Mouse (Mus musculus) myocyte (in vitro differentiated cells): ENCODE results near the gene Dmd.

ENCODE experiments used
- E2F4 ChIP-seq: IDR thresholded peaks from one replicate; pipeline ENCODE4 v1.6.1; 2011; ENCODE audit warnings: mild to moderate bottlenecking, control low read depth, moderate library complexity; ENCODE audit not compliant: insufficient read depth
- MYOD1 ChIP-seq, 3 experiments: IDR thresholded peaks; one replicate each; pipeline ENCODE4 v1.6.1; 2011; ENCODE audit warnings: control low read depth in 2 of 3, low read depth in 2 of 3, mild to moderate bottlenecking in 2 of 3, moderate library complexity in 1 of 3; ENCODE audit not compliant: insufficient read length in 2 of 3, control insufficient read depth in 1 of 3
- POLR2A ChIP-seq: IDR thresholded peaks from one replicate; pipeline ENCODE4 v1.6.1; 2011; ENCODE audit warnings: low read depth, mild to moderate bottlenecking, control low read depth, moderate library complexity; ENCODE audit not compliant: insufficient read length
- POLR2AphosphoS2 ChIP-seq: IDR thresholded peaks from one replicate; pipeline ENCODE4 v1.6.1; 2011; ENCODE audit warnings: low read depth, control low read depth; ENCODE audit not compliant: insufficient read length
- REST ChIP-seq: IDR thresholded peaks from one replicate; pipeline ENCODE4 v1.6.1; 2011; ENCODE audit warnings: mild to moderate bottlenecking, control low read depth, moderate library complexity; ENCODE audit not compliant: insufficient read depth, insufficient read length
- TCF12 ChIP-seq: IDR thresholded peaks from one replicate; pipeline ENCODE4 v1.6.1; 2011; ENCODE audit warnings: mild to moderate bottlenecking, control low read depth; ENCODE audit not compliant: poor library complexity, insufficient read depth, severe bottlenecking
- USF1 ChIP-seq: IDR thresholded peaks from one replicate; pipeline ENCODE4 v1.6.1; 2011; ENCODE audit warnings: low read depth, mild to moderate bottlenecking, control low read depth, moderate library complexity

DNA sequence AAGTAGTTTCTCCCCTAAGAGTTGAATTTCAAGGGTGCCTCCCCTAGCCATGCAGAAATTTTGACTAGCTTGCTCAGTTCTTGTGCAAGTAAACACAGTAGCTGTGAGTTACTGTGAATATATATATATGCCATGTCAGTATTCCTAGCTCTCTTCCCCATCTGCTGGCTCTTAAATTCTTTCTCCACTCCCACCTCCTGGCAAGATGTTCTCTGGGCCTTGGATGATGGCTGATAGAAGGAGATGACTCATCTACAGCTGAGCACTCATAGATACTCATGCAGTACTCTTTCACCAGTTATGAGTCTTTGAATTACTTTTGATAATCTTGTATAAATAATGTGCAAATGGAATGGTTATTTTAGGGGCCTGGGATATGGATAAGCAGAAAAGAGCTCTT, 737.9 kb downstream of the Dmd start:
- no peak for TF ChIP-seq POLR2A
- TF ChIP-seq MYOD1 (IDR thresholded peaks at IDR 0.05; ENCODE audit: control insufficient read depth in 1 of 3, insufficient read length in 2 of 3, low read depth in 2 of 3), result no peak
- no peak for TF ChIP-seq USF1
- TF ChIP-seq TCF12, result no peak
- no peak for TF ChIP-seq REST
- TF ChIP-seq E2F4, result no peak
- TF ChIP-seq POLR2AphosphoS2, result no peak
